Mouse (Mus musculus) liver, embryonic 16.5 days (tissue): Measurements from ENCODE around the gene Iqce. TPM values are rescaled to one million over a fixed set of nuclear protein-coding genes. Genes with fewer than 3 reads are reported as not detected.

Source experiments
- ATAC-seq: fragments of 200-750 bp; cut with Nextera tagmentation; 2 replicates; pipeline ENCODE4 v1.8.0; 2017; ENCODE audit warnings: low read depth, mild to moderate bottlenecking, moderate number of reproducible peaks, moderate library complexity
- H3K27ac ChIP-seq: fragments of 300-500 bp; sonication (generic); 2 replicates; pipeline ENCODE4 v1.5.1; 2014; ENCODE audit warnings: mild to moderate bottlenecking, low read length
- H3K27me3 ChIP-seq: fragments of 300-500 bp; sonication (generic); 2 replicates; pipeline ENCODE4 v1.6.1; 2014; ENCODE audit warnings: low read depth, low read length, mixed read lengths; ENCODE audit not compliant: control insufficient read depth, insufficient read depth
- H3K36me3 ChIP-seq: fragments of 300-500 bp; sonication (generic); 2 replicates; pipeline ENCODE4 v1.6.1; 2014; ENCODE audit warnings: mild to moderate bottlenecking; ENCODE audit not compliant: control insufficient read depth, insufficient read depth
- H3K4me1 ChIP-seq: fragments of 300-500 bp; sonication (generic); 2 replicates; pipeline ENCODE4 v1.6.1; 2014; ENCODE audit warnings: low read depth, low read length, mixed read lengths; ENCODE audit not compliant: control insufficient read depth
- H3K4me2 ChIP-seq: fragments of 300-500 bp; sonication (generic); 2 replicates; pipeline ENCODE4 v1.6.1; 2014; ENCODE audit warnings: low read depth, low read length, mixed read lengths
- H3K4me3 ChIP-seq: fragments of 300-500 bp; sonication (generic); 2 replicates; pipeline ENCODE4 v1.5.1; 2014; ENCODE audit warnings: low read depth, mild to moderate bottlenecking, low read length
- H3K9ac ChIP-seq: fragments of 300-500 bp; sonication (generic); 2 replicates; pipeline ENCODE4 v1.6.1; 2014; ENCODE audit warnings: low read depth, low read length
- H3K9me3 ChIP-seq: fragments of 300-500 bp; sonication (generic); replicated peaks from 2 replicates; pipeline ENCODE4 v1.6.1; 2016; ENCODE audit warnings: low read length; ENCODE audit not compliant: control insufficient read depth
- WGBS: fragments of 180-500 bp; shearing (Covaris S2); extraction: QIAGEN DNeasy Blood & Tissue Kit; methylation state at CpG from one replicate; pipeline ENCODE4 v1.1.7; 2014; ENCODE audit not compliant: insufficient replicate concordance; 5-methylcytosine and 5-hydroxymethylcytosine counted together
- polyA plus RNA-seq: library from polyadenylated mRNA; unstranded; fragments of >200 nt; fragmentation: Nextera tagmentation; extraction: Ambion mirVana; gene quantifications from 2 replicates; pipeline ENCODE4 v1.2.1, GENCODE M21; 2015

Gene Iqce
- 4.1 and 5.2 TPM in 2 replicates for polyA plus RNA-seq

- H3K9me3 ChIP-seq: no peaks in the 10 kb centered on the region
- peak within 1 kb of the TSS; percentile 89 for H3K27ac ChIP-seq
- H3K36me3 ChIP-seq: no peaks in the 10 kb centered on the region
- H3K9ac ChIP-seq: peak within 1 kb of the TSS; percentile 74
- H3K4me2 ChIP-seq: peak within 1 kb of the TSS; percentile 93
- H3K27me3 ChIP-seq: no peaks in the 10 kb centered on the region
- peaks cover 44% of the 10 kb centered on the region for H3K4me1 ChIP-seq
- ATAC-seq: peak; percentile 43
- WGBS: 0% methylated on average over 31 of the region's 33 CpGs
- peak within 1 kb of the TSS; percentile 74 for H3K4me3 ChIP-seq
Observed at GRCm38 (mm10) chr5:140702103-140702513, at the start of gene Iqce. Iqce (minus strand) TSS chr5:140702378.

- H3K9ac ChIP-seq: no peak overlapping the region
- no peak overlapping the region for H3K4me2 ChIP-seq
- H3K9me3 ChIP-seq: no peaks in the 10 kb centered on the region
- H3K4me3 ChIP-seq: no peak overlapping the region
- no peaks in the 10 kb centered on the region for H3K27me3 ChIP-seq
- no peak overlapping the region for H3K27ac ChIP-seq
- 0% methylated on average over 1 of the region's 2 CpGs for WGBS
- H3K36me3 ChIP-seq: no peaks in the 10 kb centered on the region
- ATAC-seq: no peak
- peaks cover 8% of the 10 kb centered on the region; the same call in 1 of the 2 replicates for H3K4me1 ChIP-seq
Observed at GRCm38 (mm10) chr5:140750925-140751324, 48.7 kb upstream of the Iqce start.

GRCm38 (mm10) chr5:140749062-140749875 lies 47.1 kb upstream of the Iqce start:
- peak overlapping the region; percentile 50 for H3K4me2 ChIP-seq
- no peaks in the 10 kb centered on the region for H3K36me3 ChIP-seq
- H3K9me3 ChIP-seq: no peaks in the 10 kb centered on the region
- peaks cover 8% of the 10 kb centered on the region; the same call in 1 of the 2 replicates for H3K4me1 ChIP-seq
- H3K4me3 ChIP-seq: peak overlapping the region; percentile 41
- H3K27me3 ChIP-seq: no peaks in the 10 kb centered on the region
- peak; percentile 70 for ATAC-seq
- H3K27ac ChIP-seq: no peak overlapping the region
- 9% methylated on average over 12 of the region's 12 CpGs for WGBS
- peak overlapping the region; percentile 24; the same call in 1 of the 2 replicates for H3K9ac ChIP-seq

GRCm38 (mm10) chr5:140748425-140748824 lies 46.2 kb upstream of the Iqce start:
- ATAC-seq: no peak
- Histone ChIP-seq H3K27ac (no peak overlapping the region), H3K36me3 (no peaks in the 10 kb centered on the region), H3K4me3 (no peak overlapping the region), H3K9ac (no peak overlapping the region), H3K4me2 (no peak overlapping the region), H3K4me1 (peaks cover 8% of the 10 kb centered on the region; the same call in 1 of the 2 replicates), H3K9me3 (no peaks in the 10 kb centered on the region), H3K27me3 (no peaks in the 10 kb centered on the region)
- 58% methylated on average over 10 of the region's 10 CpGs for WGBS

GRCm38 (mm10) chr5:140743706-140744131 lies 41.5 kb upstream of the Iqce start:
- H3K4me2 ChIP-seq: no peak overlapping the region
- no peaks in the 10 kb centered on the region for H3K27me3 ChIP-seq
- no peak overlapping the region for H3K27ac ChIP-seq
- no peaks in the 10 kb centered on the region for H3K9me3 ChIP-seq
- H3K4me3 ChIP-seq: no peak overlapping the region
- no peaks in the 10 kb centered on the region for H3K4me1 ChIP-seq
- ATAC-seq: no peak
- H3K9ac ChIP-seq: no peak overlapping the region
- 39% methylated on average over 12 of the region's 12 CpGs for WGBS
- no peaks in the 10 kb centered on the region for H3K36me3 ChIP-seq

GRCm38 (mm10) chr5:140741877-140742276 lies 39.7 kb upstream of the Iqce start:
- no peak overlapping the region for H3K4me2 ChIP-seq
- no peak overlapping the region for H3K9ac ChIP-seq
- no peaks in the 10 kb centered on the region for H3K9me3 ChIP-seq
- H3K4me1 ChIP-seq: no peaks in the 10 kb centered on the region
- peaks cover 7% of the 10 kb centered on the region for H3K27me3 ChIP-seq
- no peak overlapping the region for H3K4me3 ChIP-seq
- no peak for ATAC-seq
- H3K36me3 ChIP-seq: no peaks in the 10 kb centered on the region
- H3K27ac ChIP-seq: no peak overlapping the region

GRCm38 (mm10) chr5:140741040-140741439 lies 38.9 kb upstream of the Iqce start:
- H3K9me3 ChIP-seq: no peaks in the 10 kb centered on the region
- no peaks in the 10 kb centered on the region for H3K36me3 ChIP-seq
- H3K27ac ChIP-seq: no peak overlapping the region
- no peak overlapping the region for H3K9ac ChIP-seq
- H3K4me2 ChIP-seq: no peak overlapping the region
- no peak overlapping the region for H3K4me3 ChIP-seq
- no peaks in the 10 kb centered on the region for H3K4me1 ChIP-seq
- no peak for ATAC-seq
- peaks cover 16% of the 10 kb centered on the region for H3K27me3 ChIP-seq
- WGBS: 65% methylated on average over 11 of the region's 11 CpGs

GRCm38 (mm10) chr5:140739813-140740212 lies 37.6 kb upstream of the Iqce start:
- H3K36me3 ChIP-seq: no peaks in the 10 kb centered on the region
- H3K4me3 ChIP-seq: no peak overlapping the region
- no peak overlapping the region for H3K27ac ChIP-seq
- peaks cover 5% of the 10 kb centered on the region for H3K4me1 ChIP-seq
- no peaks in the 10 kb centered on the region for H3K9me3 ChIP-seq
- 52% methylated on average over 12 of the region's 12 CpGs for WGBS
- H3K4me2 ChIP-seq: no peak overlapping the region
- peak; percentile 33 for ATAC-seq
- H3K27me3 ChIP-seq: peaks cover 28% of the 10 kb centered on the region
- H3K9ac ChIP-seq: no peak overlapping the region

- H3K9ac ChIP-seq: no peak overlapping the region; the same call in 1 of the 2 replicates
- H3K36me3 ChIP-seq: no peaks in the 10 kb centered on the region
- no peak for ATAC-seq
- H3K4me3 ChIP-seq: peak overlapping the region; percentile 44; the same call in 1 of the 2 replicates
- H3K4me1 ChIP-seq: peaks cover 5% of the 10 kb centered on the region
- no peaks in the 10 kb centered on the region for H3K9me3 ChIP-seq
- H3K27me3 ChIP-seq: peaks cover 30% of the 10 kb centered on the region
- H3K4me2 ChIP-seq: peak overlapping the region; percentile 53
- H3K27ac ChIP-seq: no peak overlapping the region
- WGBS: 8% methylated on average over 8 of the region's 13 CpGs
Observed at GRCm38 (mm10) chr5:140736166-140736565, 34.0 kb upstream of the Iqce start.
